In the genomic region with DNA sequence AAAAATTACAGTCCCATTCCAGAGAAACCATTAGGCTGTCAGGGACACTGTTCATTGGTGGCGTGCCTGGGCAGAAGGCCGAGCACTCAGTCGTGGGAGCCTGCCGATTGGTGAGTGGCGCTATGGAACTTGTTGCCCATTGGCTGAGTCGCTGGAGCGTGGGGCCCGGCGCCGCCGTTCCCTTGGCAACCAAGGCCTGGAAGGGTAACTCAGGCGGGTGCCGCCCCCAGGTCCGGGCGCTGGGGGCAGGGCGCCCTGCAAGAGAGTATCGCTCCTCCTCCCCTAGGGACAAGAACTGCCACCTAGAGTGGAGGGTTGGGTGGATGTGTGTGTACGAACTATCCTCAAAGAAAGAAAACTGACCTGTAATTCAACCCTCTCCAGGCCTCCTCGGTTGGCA, we compare ENCODE assay signal across 7 mouse cellular contexts. TPM values are rescaled to one million over a fixed set of nuclear protein-coding genes. Genes with fewer than 3 reads are reported as not detected.
DNase-seq lines count a peak whose midpoint lies in the region; ATAC-seq and TF ChIP-seq lines count a peak whose summit lies in the region.

No protein-coding gene starts in this region.

- peak overlapping the region; percentile 58 for H3K4me2 ChIP-seq in embryonic facial prominence, embryonic 12.5 days (replicated peaks)
- H3K4me2 ChIP-seq in limb, embryonic 11.5 days (ENCODE audit: low read depth, severe bottlenecking) = peak overlapping the region; percentile 48
- peak overlapping the region; percentile 66 for H3K4me2 ChIP-seq in midbrain, embryonic 14.5 days (ENCODE audit: low read length)

- peak overlapping the region; percentile 42 for H3K9ac ChIP-seq in embryonic facial prominence, embryonic 12.5 days
- no peak overlapping the region; the same call in 1 of the 2 replicates for H3K9ac ChIP-seq in limb, embryonic 11.5 days (ENCODE audit: low read length)
- H3K9ac ChIP-seq in midbrain, embryonic 14.5 days (replicated peaks; ENCODE audit: low read length) = 0 out of 2 replicates have a peak overlapping the region, but pooled peaks have one; percentile 26

- H3K27me3 ChIP-seq in embryonic facial prominence, embryonic 12.5 days = no peaks in the 10 kb centered on the region
- no peaks in the 10 kb centered on the region for H3K27me3 ChIP-seq in kidney, adult 2 months (replicated peaks; ENCODE audit: control insufficient read depth, insufficient read depth, low read length)
- no peaks in the 10 kb centered on the region for H3K27me3 ChIP-seq in limb, embryonic 11.5 days (ENCODE audit: control insufficient read depth, insufficient read depth, low read length)
- no peaks in the 10 kb centered on the region for H3K27me3 ChIP-seq in midbrain, embryonic 14.5 days (ENCODE audit: control insufficient read depth, insufficient read depth, low read length)

- ATAC-seq in embryonic facial prominence, embryonic 12.5 days (ENCODE audit: insufficient number of reproducible peaks, insufficient read depth, low FRiP score, low TSS enrichment) = peak; percentile 94
- peak; percentile 92 for ATAC-seq in limb, embryonic 11.5 days (ENCODE audit: insufficient number of reproducible peaks, low FRiP score, low TSS enrichment, low read depth)
- ATAC-seq in midbrain, embryonic 14.5 days (ENCODE audit: low FRiP score, low TSS enrichment) = peak; percentile 94

- no peak for TF ChIP-seq POLR2A in kidney, adult 2 months (IDR thresholded peaks at IDR 0.05; ENCODE audit: low read depth, low read length)

- H3K27ac ChIP-seq in embryonic facial prominence, embryonic 12.5 days = peak overlapping the region; percentile 69
- 0 out of 2 replicates have a peak overlapping the region, but pooled peaks have one; percentile 18 for H3K27ac ChIP-seq in kidney, adult 2 months (ENCODE audit: insufficient read depth, low read depth, low read length)
- peak overlapping the region; percentile 5; the same call in 1 of the 2 replicates for H3K27ac ChIP-seq in limb, embryonic 11.5 days (replicated peaks; ENCODE audit: low read depth, low read length)
- H3K27ac ChIP-seq in midbrain, embryonic 14.5 days (replicated peaks; ENCODE audit: low read depth, low read length) = peak overlapping the region; percentile 66

- H3K36me3 ChIP-seq in embryonic facial prominence, embryonic 12.5 days = no peaks in the 10 kb centered on the region
- no peaks in the 10 kb centered on the region for H3K36me3 ChIP-seq in kidney, adult 2 months (ENCODE audit: control insufficient read depth, insufficient read depth, low read length)
- no peaks in the 10 kb centered on the region for H3K36me3 ChIP-seq in limb, embryonic 11.5 days (ENCODE audit: control insufficient read depth, insufficient read depth, low read length)
- H3K36me3 ChIP-seq in midbrain, embryonic 14.5 days (ENCODE audit: control insufficient read depth, insufficient read depth, low read length) = no peaks in the 10 kb centered on the region

- TF ChIP-seq CTCF in kidney, adult 2 months (conservative IDR thresholded peaks at IDR 0.05; ENCODE audit: insufficient read depth, insufficient read length, low read depth, low read length) = 0 out of 2 replicates have a peak, but pooled peaks have one; percentile 2

- DNase-seq in adrenal gland, postnatal 25 days = peak; percentile 96
- DNase-seq in heart, adult 18-20 months = peak; percentile 92 to 96
- DNase-seq in kidney, adult 2 months = peak; percentile 99
- peak; percentile 96 for DNase-seq in limb, embryonic 11.5 days (ENCODE audit: low spot score)
- DNase-seq in midbrain, embryonic 14.5 days = peak; percentile 96
- peak; percentile 78 for DNase-seq in spleen, adult 18-20 months

- H3K4me3 ChIP-seq in embryonic facial prominence, embryonic 12.5 days = peak overlapping the region; percentile 34
- H3K4me3 ChIP-seq in kidney, adult 2 months (ENCODE audit: insufficient read depth, low read depth, low read length) = peak overlapping the region; percentile 25; the same call in 1 of the 2 replicates
- H3K4me3 ChIP-seq in limb, embryonic 11.5 days (ENCODE audit: low read depth, low read length) = peak overlapping the region; percentile 28
- H3K4me3 ChIP-seq in midbrain, embryonic 14.5 days (replicated peaks; ENCODE audit: low read depth, low read length) = peak overlapping the region; percentile 26

- WGBS in embryonic facial prominence, embryonic 12.5 days = under 1% methylated on average over 19 of the region's 19 CpGs
- under 1% methylated on average over 19 of the region's 19 CpGs for WGBS in kidney, adult 2 months
- under 1% methylated on average over 19 of the region's 19 CpGs for WGBS in limb, embryonic 11.5 days
- under 1% methylated on average over 19 of the region's 19 CpGs for WGBS in midbrain, embryonic 14.5 days

- H3K9me3 ChIP-seq in embryonic facial prominence, embryonic 12.5 days = no peaks in the 10 kb centered on the region
- no peaks in the 10 kb centered on the region for H3K9me3 ChIP-seq in limb, embryonic 11.5 days (ENCODE audit: control insufficient read depth, low read length)
- H3K9me3 ChIP-seq in midbrain, embryonic 14.5 days (ENCODE audit: control insufficient read depth, low read length) = no peaks in the 10 kb centered on the region

- peaks cover 32% of the 10 kb centered on the region for H3K4me1 ChIP-seq in embryonic facial prominence, embryonic 12.5 days
- peaks cover 11% of the 10 kb centered on the region for H3K4me1 ChIP-seq in kidney, adult 2 months (ENCODE audit: control insufficient read depth, insufficient read depth, low read length)
- peaks cover 22% of the 10 kb centered on the region for H3K4me1 ChIP-seq in limb, embryonic 11.5 days (ENCODE audit: control insufficient read depth, insufficient read depth, low read length)
- peaks cover 25% of the 10 kb centered on the region for H3K4me1 ChIP-seq in midbrain, embryonic 14.5 days (ENCODE audit: control insufficient read depth, insufficient read depth, low read length)

RNA-seq across cellular contexts. Expression of a gene that starts 8.3 kb away (rescaled TPM):
- total RNA-seq in adrenal gland, postnatal 25 days (2021) = 17.0 and 22.8 TPM in 2 replicates
- polyA plus RNA-seq in embryonic facial prominence, embryonic 12.5 days (2016; fragmentation: Nextera tagmentation; extraction: Ambion mirVana) = 16.9 and 18.1 TPM in 2 replicates
- total RNA-seq in heart, adult 18-20 months (2021) = 1 to 10 TPM; 5.7 to 5.8 TPM
- 9.1 and 9.5 TPM in 2 replicates for polyA plus RNA-seq in kidney, adult 2 months (2012; rRNA removed)
- 21.1 and 21.8 TPM in 2 replicates for polyA plus RNA-seq in limb, embryonic 11.5 days (2014; fragmentation: Nextera tagmentation; extraction: Ambion mirVana)
- 21.9 and 25.4 TPM in 2 replicates for polyA plus RNA-seq in midbrain, embryonic 14.5 days (2014; fragmentation: Nextera tagmentation; extraction: Ambion mirVana)

RNA-seq across cellular contexts. Expression of a gene that starts 8.7 kb away (rescaled TPM):
- 7.6 and 8.3 TPM in 2 replicates for total RNA-seq in adrenal gland, postnatal 25 days (2021)
- polyA plus RNA-seq in embryonic facial prominence, embryonic 12.5 days (2016; fragmentation: Nextera tagmentation; extraction: Ambion mirVana) = 71.0 and 73.6 TPM in 2 replicates
- total RNA-seq in heart, adult 18-20 months (2021) = 1 to 10 TPM; 5.0 to 5.8 TPM
- 3.8 and 4.3 TPM in 2 replicates for polyA plus RNA-seq in kidney, adult 2 months (2012; rRNA removed)
- 69.4 and 75.8 TPM in 2 replicates for polyA plus RNA-seq in limb, embryonic 11.5 days (2014; fragmentation: Nextera tagmentation; extraction: Ambion mirVana)
- 18.0 and 19.3 TPM in 2 replicates for polyA plus RNA-seq in midbrain, embryonic 14.5 days (2014; fragmentation: Nextera tagmentation; extraction: Ambion mirVana)

RNA-seq across cellular contexts. Expression of a gene that starts 9.3 kb away (rescaled TPM):
- total RNA-seq in adrenal gland, postnatal 25 days (2021) = not detected in 2 replicates
- 0.27 and 0.31 TPM in 2 replicates for polyA plus RNA-seq in embryonic facial prominence, embryonic 12.5 days (2016; fragmentation: Nextera tagmentation; extraction: Ambion mirVana)
- total RNA-seq in heart, adult 18-20 months (2021) = 1 to 10 TPM; 1.6 to 2.4 TPM
- 0.69 and 0.78 TPM in 2 replicates for polyA plus RNA-seq in kidney, adult 2 months (2012; rRNA removed)
- polyA plus RNA-seq in limb, embryonic 11.5 days (2014; fragmentation: Nextera tagmentation; extraction: Ambion mirVana) = 0.15 and 0.54 TPM in 2 replicates
- polyA plus RNA-seq in midbrain, embryonic 14.5 days (2014; fragmentation: Nextera tagmentation; extraction: Ambion mirVana) = 1.0 and 1.1 TPM in 2 replicates

RNA-seq across cellular contexts. Expression of a gene that starts 29.7 kb away (rescaled TPM):
- total RNA-seq in adrenal gland, postnatal 25 days (2021) = 2.1 and 3.2 TPM in 2 replicates
- 4.3 and 4.9 TPM in 2 replicates for polyA plus RNA-seq in embryonic facial prominence, embryonic 12.5 days (2016; fragmentation: Nextera tagmentation; extraction: Ambion mirVana)
- total RNA-seq in heart, adult 18-20 months (2021) = not detected
- 0.12 and 0.50 TPM in 2 replicates for polyA plus RNA-seq in kidney, adult 2 months (2012; rRNA removed)
- polyA plus RNA-seq in limb, embryonic 11.5 days (2014; fragmentation: Nextera tagmentation; extraction: Ambion mirVana) = 1.8 and 2.2 TPM in 2 replicates
- polyA plus RNA-seq in midbrain, embryonic 14.5 days (2014; fragmentation: Nextera tagmentation; extraction: Ambion mirVana) = 40.1 and 49.0 TPM in 2 replicates

RNA-seq across cellular contexts. Expression of a gene that starts 58.3 kb away (rescaled TPM):
- total RNA-seq in adrenal gland, postnatal 25 days (2021) = not detected in 2 replicates
- not detected in 2 replicates for polyA plus RNA-seq in embryonic facial prominence, embryonic 12.5 days (2016; fragmentation: Nextera tagmentation; extraction: Ambion mirVana)
- total RNA-seq in heart, adult 18-20 months (2021) = not detected
- not detected in 2 replicates for polyA plus RNA-seq in kidney, adult 2 months (2012; rRNA removed)
- polyA plus RNA-seq in limb, embryonic 11.5 days (2014; fragmentation: Nextera tagmentation; extraction: Ambion mirVana) = not detected in 2 replicates
- not detected in 2 replicates for polyA plus RNA-seq in midbrain, embryonic 14.5 days (2014; fragmentation: Nextera tagmentation; extraction: Ambion mirVana)

Comparison
In these comparisons a context has a peak if more than half of its experiments do, and no peak if none do; other contexts are left out.
1. Peak in every context shown above with its lines: DNase-seq, ATAC-seq, H3K4me3 ChIP-seq and H3K27ac ChIP-seq.
2. H3K27ac ChIP-seq: peak in every context shown above with its lines; median percentile 69 in embryonic facial prominence, embryonic 12.5 days; 66 in midbrain, embryonic 14.5 days; 18 in kidney, adult 2 months; 5 in limb, embryonic 11.5 days.